Mouse (Mus musculus): ENCODE data around the gene Stk40. TPM values are rescaled to one million over a fixed set of nuclear protein-coding genes. Genes with fewer than 3 reads are reported as not detected.
A peak's percentile ranks its signal among the peaks of the same experiment; 100 is the strongest.
"Not testable (repeated sequence)": the region's sequence is repeated elsewhere in the genome, so short reads cannot be mapped to it uniquely, and the experiment has no call there.

Gene Stk40
- polyA plus RNA-seq, 1 experiment from 2014 or later, result 22.7 TPM

- not testable (repeated sequence) for ATAC-seq (replicated peaks; ENCODE audit: insufficient number of reproducible peaks, low FRiP score, low TSS enrichment, low read depth); H3K27ac ChIP-seq (replicated peaks; ENCODE audit: low read depth, low read length); H3K9ac ChIP-seq (replicated peaks; ENCODE audit: low read length); H3K9me3 ChIP-seq (replicated peaks; ENCODE audit: control insufficient read depth, low read length); H3K4me2 ChIP-seq (ENCODE audit: low read depth, low read length); H3K4me1 ChIP-seq (ENCODE audit: control insufficient read depth, insufficient read depth, low read length); DNase-seq (ENCODE audit: low spot score); H3K4me3 ChIP-seq (ENCODE audit: low read depth, low read length); H3K27me3 ChIP-seq (ENCODE audit: control insufficient read depth, insufficient read depth, low read length)
- WGBS, result 91% methylated on average over 7 of the region's 7 CpGs
- peaks cover 11% of the 10 kb centered on the region for H3K36me3 ChIP-seq (replicated peaks; ENCODE audit: control insufficient read depth, insufficient read depth, low read depth, low read length)
These were observed 72.2 kb downstream of the Stk40 start for GRCm38 (mm10) chr4:126175980-126176379.

- Histone ChIP-seq H3K4me3 (ENCODE audit: low read depth, low read length) (no peak overlapping the region), H3K4me1 (ENCODE audit: control insufficient read depth, insufficient read depth, low read length) (no peaks in the 10 kb centered on the region), H3K27me3 (ENCODE audit: control insufficient read depth, insufficient read depth, low read length) (no peaks in the 10 kb centered on the region), H3K9ac (replicated peaks; ENCODE audit: low read length) (no peak overlapping the region), H3K9me3 (replicated peaks; ENCODE audit: control insufficient read depth, low read length) (no peaks in the 10 kb centered on the region), H3K4me2 (ENCODE audit: low read depth, low read length) (no peak overlapping the region), H3K36me3 (replicated peaks; ENCODE audit: control insufficient read depth, insufficient read depth, low read depth, low read length) (peaks cover 7% of the 10 kb centered on the region), H3K27ac (replicated peaks; ENCODE audit: low read depth, low read length) (no peak overlapping the region)
- peak; percentile 66 for DNase-seq (ENCODE audit: low spot score)
- WGBS, result 71% methylated on average over 7 of the region's 7 CpGs
- ATAC-seq (replicated peaks; ENCODE audit: insufficient number of reproducible peaks, low FRiP score, low TSS enrichment, low read depth), result no peak; the same call in 1 of the 2 replicates
These were observed 77.6 kb downstream of the Stk40 start for GRCm38 (mm10) chr4:126181170-126181957.

GRCm38 (mm10) chr4:126183034-126183433 lies 79.3 kb downstream of the Stk40 start:
- H3K36me3 ChIP-seq (replicated peaks; ENCODE audit: control insufficient read depth, insufficient read depth, low read depth, low read length), result no peaks in the 10 kb centered on the region; the same call in 1 of the 2 replicates
- H3K9ac ChIP-seq (replicated peaks; ENCODE audit: low read length), result no peak overlapping the region
- DNase-seq (ENCODE audit: low spot score), result no peak
- no peak overlapping the region for H3K4me2 ChIP-seq (ENCODE audit: low read depth, low read length)
- no peak overlapping the region for H3K4me3 ChIP-seq (ENCODE audit: low read depth, low read length)
- no peak for ATAC-seq (replicated peaks; ENCODE audit: insufficient number of reproducible peaks, low FRiP score, low TSS enrichment, low read depth)
- WGBS, result 85% methylated on average over 5 of the region's 5 CpGs
- no peaks in the 10 kb centered on the region for H3K27me3 ChIP-seq (ENCODE audit: control insufficient read depth, insufficient read depth, low read length)
- H3K27ac ChIP-seq (replicated peaks; ENCODE audit: low read depth, low read length), result no peak overlapping the region
- H3K4me1 ChIP-seq (ENCODE audit: control insufficient read depth, insufficient read depth, low read length), result no peaks in the 10 kb centered on the region
- no peaks in the 10 kb centered on the region for H3K9me3 ChIP-seq (replicated peaks; ENCODE audit: control insufficient read depth, low read length)

- no peak overlapping the region for H3K27ac ChIP-seq (replicated peaks; ENCODE audit: low read depth, low read length)
- H3K4me2 ChIP-seq (ENCODE audit: low read depth, low read length), result no peak overlapping the region
- H3K4me3 ChIP-seq (ENCODE audit: low read depth, low read length), result no peak overlapping the region
- no peak for DNase-seq (ENCODE audit: low spot score)
- no peaks in the 10 kb centered on the region for H3K4me1 ChIP-seq (ENCODE audit: control insufficient read depth, insufficient read depth, low read length)
- H3K27me3 ChIP-seq (ENCODE audit: control insufficient read depth, insufficient read depth, low read length), result no peaks in the 10 kb centered on the region
- ATAC-seq (replicated peaks; ENCODE audit: insufficient number of reproducible peaks, low FRiP score, low TSS enrichment, low read depth), result no peak
- no peaks in the 10 kb centered on the region for H3K9me3 ChIP-seq (replicated peaks; ENCODE audit: control insufficient read depth, low read length)
- no peaks in the 10 kb centered on the region; the same call in 1 of the 2 replicates for H3K36me3 ChIP-seq (replicated peaks; ENCODE audit: control insufficient read depth, insufficient read depth, low read depth, low read length)
- no peak overlapping the region for H3K9ac ChIP-seq (replicated peaks; ENCODE audit: low read length)
- 98% methylated on average over 3 of the region's 3 CpGs for WGBS
These were observed 83.3 kb downstream of the Stk40 start for GRCm38 (mm10) chr4:126187096-126187495.

Other genes starting within 250 kb of the Stk40 start
- 0.42 and 0.49 TPM in 2 replicates for gene Csf3r, start 79.4 kb upstream of the Stk40 start, polyA plus RNA-seq (2014; fragmentation: Nextera tagmentation; extraction: Ambion mirVana)
- 176 and 177 TPM in 2 replicates for gene Mrps15, start 57.0 kb upstream of the Stk40 start, polyA plus RNA-seq (2014; fragmentation: Nextera tagmentation; extraction: Ambion mirVana)
- gene Oscp1, start 45.4 kb upstream of the Stk40 start, polyA plus RNA-seq (2014; fragmentation: Nextera tagmentation; extraction: Ambion mirVana), result 17.1 and 18.3 TPM in 2 replicates
- 46.1 and 47.0 TPM in 2 replicates for gene Lsm10, start 7.3 kb upstream of the Stk40 start, polyA plus RNA-seq (2014; fragmentation: Nextera tagmentation; extraction: Ambion mirVana)
- 48.9 and 51.0 TPM in 2 replicates for gene Eva1b, start 43.8 kb downstream of the Stk40 start, polyA plus RNA-seq (2014; fragmentation: Nextera tagmentation; extraction: Ambion mirVana)
- 4.7 and 5.0 TPM in 2 replicates for gene Sh3d21, start 59.5 kb downstream of the Stk40 start, polyA plus RNA-seq (2014; fragmentation: Nextera tagmentation; extraction: Ambion mirVana)
- 211 and 232 TPM in 2 replicates for gene Thrap3, start 98.8 kb downstream of the Stk40 start, polyA plus RNA-seq (2014; fragmentation: Nextera tagmentation; extraction: Ambion mirVana)
- gene Map7d1, start 152.4 kb downstream of the Stk40 start, polyA plus RNA-seq (2014; fragmentation: Nextera tagmentation; extraction: Ambion mirVana), result 47.0 and 54.1 TPM in 2 replicates
- gene Trappc3, start 158.4 kb downstream of the Stk40 start, polyA plus RNA-seq (2014; fragmentation: Nextera tagmentation; extraction: Ambion mirVana), result 33.8 and 36.7 TPM in 2 replicates
- gene Col8a2, start 182.8 kb downstream of the Stk40 start, polyA plus RNA-seq (2014; fragmentation: Nextera tagmentation; extraction: Ambion mirVana), result 15.7 and 18.1 TPM in 2 replicates
- 44.6 and 48.0 TPM in 2 replicates for gene Adprhl2, start 217.7 kb downstream of the Stk40 start, polyA plus RNA-seq (2014; fragmentation: Nextera tagmentation; extraction: Ambion mirVana)
- 3.4 and 3.5 TPM in 2 replicates for gene Tekt2, start 221.7 kb downstream of the Stk40 start, polyA plus RNA-seq (2014; fragmentation: Nextera tagmentation; extraction: Ambion mirVana)